Mouse (Mus musculus): ENCODE measurements around the gene Bcl7a. TPM values are rescaled to one million over a fixed set of nuclear protein-coding genes. Genes with fewer than 3 reads are reported as not detected.
A peak's percentile ranks its signal among the peaks of the same experiment; 100 is the strongest.

Bcl7a gene
- total RNA-seq (2012; rRNA removed) (3.6 and 4.3 TPM in 2 replicates), total RNA-seq (2014; rRNA removed) (1.9 and 2.3 TPM in 2 replicates), polyA plus RNA-seq (2012; ENCODE audit: insufficient read length, low read depth) (6.3 and 7.2 TPM in 2 replicates)

DNA sequence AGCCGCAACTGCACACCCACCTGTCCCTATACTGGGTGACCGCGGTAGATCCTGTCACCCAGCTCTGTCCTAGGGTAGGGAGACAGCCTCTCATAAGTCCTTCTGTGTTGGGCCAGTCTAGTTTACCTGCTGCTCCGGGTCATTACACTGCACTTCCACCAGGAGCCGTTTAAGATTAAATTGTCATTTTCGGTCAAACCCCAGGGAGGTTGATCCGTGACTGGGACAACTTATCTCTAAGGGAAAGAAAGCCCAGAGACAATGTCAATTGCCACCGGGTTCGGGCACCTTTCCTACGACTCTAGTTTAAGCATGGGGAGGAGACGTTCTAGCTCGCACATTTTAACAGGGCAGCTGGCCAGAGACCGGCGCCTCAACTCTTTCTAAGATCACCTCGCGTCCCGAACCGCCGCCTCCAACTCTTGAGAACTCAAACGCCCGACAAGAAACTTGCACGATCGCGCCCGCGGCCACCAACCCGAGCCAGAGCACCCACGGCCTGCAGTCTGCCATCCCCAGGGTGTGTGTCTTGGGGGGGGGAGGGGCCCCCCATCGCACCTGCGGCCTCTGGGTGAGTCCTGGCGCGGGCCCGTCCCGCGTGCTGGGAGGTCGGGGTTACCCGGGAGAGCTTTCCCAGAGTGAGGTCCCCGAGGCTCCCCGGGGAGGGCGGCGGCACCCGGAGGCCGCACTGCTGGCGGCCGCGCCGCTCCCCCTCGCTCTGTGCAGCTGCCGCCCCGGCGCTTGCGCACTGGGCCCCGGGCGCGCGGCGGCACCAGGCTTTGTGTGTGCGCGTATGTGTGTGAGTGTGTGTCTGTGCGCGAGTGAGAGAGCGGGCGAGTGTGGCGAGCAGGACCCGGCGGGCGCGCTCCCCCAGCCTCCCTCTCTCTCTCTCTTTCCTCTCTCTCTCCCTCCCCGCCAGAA lies at the start of gene Bcl7a:
Gene Bcl7a, plus strand, starts transcription at position 128 of the 921 bp plus-strand sequence.
- no peaks in the 10 kb centered on the region for H3K9me3 ChIP-seq (replicated peaks; ENCODE audit: low read length)
- peaks cover 8% of the 10 kb centered on the region for H3K27me3 ChIP-seq (replicated peaks)
- peak within 1 kb of the TSS; percentile 96 for H3K4me2 ChIP-seq (ENCODE audit: insufficient read depth, low read depth, poor library complexity, severe bottlenecking)
- H3K79me2 ChIP-seq (replicated peaks; ENCODE audit: control insufficient read depth, extremely low read depth, insufficient read depth, poor library complexity, severe bottlenecking) = no peaks in the 10 kb centered on the region; the same call in 1 of the 2 replicates
- peaks cover 9 to 34% of the 10 kb centered on the region in 2 experiments for H3K4me1 ChIP-seq (ENCODE audit: control insufficient read depth in 1 of 2, insufficient read depth in 2 of 2)
- DNase-seq (ENCODE audit: extremely low read depth) = peak; percentile 74
- H3K4me3 ChIP-seq (replicated peaks in 1 of 3; ENCODE audit: low read depth in 2 of 3, low read length in 2 of 3, poor library complexity in 1 of 3) = peak within 1 kb of the TSS; percentile 60 to 80 (median 74)
- peak within 1 kb of the TSS; percentile 76 for H3K9ac ChIP-seq (ENCODE audit: insufficient read depth, low read depth)
- dilution Hi-C loops (cut with MboI; ENCODE audit: extremely low pct_ligation_motif_present, extremely low pct_unique_long_range_greater_than_20kb, low sequenced_read_pairs) = no loop called here
- peaks cover 0 to 4% of the 10 kb centered on the region in 2 experiments for H3K36me3 ChIP-seq (replicated peaks in 1 of 2; ENCODE audit: control insufficient read depth in 1 of 2, insufficient read depth in 1 of 2, low read length in 1 of 2)
- H3K27ac ChIP-seq (ENCODE audit: insufficient read depth, low read depth) = peak within 1 kb of the TSS; percentile 53
- in situ Hi-C loops (cut with MboI; ENCODE audit: low pct_ligation_motif_present, low pct_unique_long_range_greater_than_20kb, low sequenced_read_pairs) = no loop called here
- peak; percentile 50; the same call in 1 of the 2 replicates for TF ChIP-seq NELFE (IDR thresholded peaks at IDR 0.05; ENCODE audit: low read depth, low read length)
- TF ChIP-seq MXI1 (IDR thresholded peaks at IDR 0.05; ENCODE audit: low read depth, low read length) = peak; percentile 54
- 0 out of 2 replicates have a peak, but pooled peaks have one; percentile 8 for TF ChIP-seq IRF4 (IDR thresholded peaks at IDR 0.05; ENCODE audit: low read depth, low read length)
- TF ChIP-seq CHD2 (IDR thresholded peaks at IDR 0.05; ENCODE audit: low read length) = no peak
- TF ChIP-seq PAX5 (IDR thresholded peaks at IDR 0.05; ENCODE audit: low read length) = no peak
- TF ChIP-seq RAD21 (IDR thresholded peaks at IDR 0.05; ENCODE audit: low read depth, low read length) = no peak; the same call in none of the 2 replicates
- TF ChIP-seq USF1 (IDR thresholded peaks at IDR 0.05; ENCODE audit: low read depth, low read length) = no peak
- TF ChIP-seq MAFK (IDR thresholded peaks at IDR 0.05; ENCODE audit: insufficient replicate concordance, low read length) = no peak
- no peak for TF ChIP-seq ZMIZ1 (IDR thresholded peaks at IDR 0.05; ENCODE audit: low read depth, low read length)
- TF ChIP-seq MYC (IDR thresholded peaks at IDR 0.05; ENCODE audit: low read depth, low read length) = no peak
- TF ChIP-seq USF2 (conservative IDR thresholded peaks at IDR 0.05; ENCODE audit: low read depth, low read length) = no peak
- TF ChIP-seq TCF12 (IDR thresholded peaks at IDR 0.05; ENCODE audit: low read depth, low read length) = peak; percentile 80
- no peak; the same call in 1 of the 2 replicates for TF ChIP-seq RCOR1 (conservative IDR thresholded peaks at IDR 0.05; ENCODE audit: low read depth, low read length)
- no peak for TF ChIP-seq POLR2AphosphoS2 (IDR thresholded peaks at IDR 0.05; ENCODE audit: low read depth, low read length)
- TF ChIP-seq POLR2A (IDR thresholded peaks at IDR 0.05; ENCODE audit: low read depth, low read length) = peak; percentile 69
- TF ChIP-seq JUND (conservative IDR thresholded peaks at IDR 0.05; ENCODE audit: low read depth, low read length) = no peak
- no peak for TF ChIP-seq ZC3H11A (IDR thresholded peaks at IDR 0.05; ENCODE audit: low read depth, low read length)
- no peak for TF ChIP-seq JUN (IDR thresholded peaks at IDR 0.05; ENCODE audit: insufficient read depth, low read depth, low read length)
- peak; percentile 22; the same call in 1 of the 2 replicates for TF ChIP-seq ELF1 (IDR thresholded peaks at IDR 0.05; ENCODE audit: low read depth, low read length)
- TF ChIP-seq MAZ (IDR thresholded peaks at IDR 0.05; ENCODE audit: low read depth, low read length) = 0 out of 2 replicates have a peak, but pooled peaks have one; percentile 18
- TF ChIP-seq CTCF (conservative IDR thresholded peaks at IDR 0.05 in 1 of 2, IDR thresholded peaks at IDR 0.05 in 1 of 2; ENCODE audit: low read depth in 2 of 2, low read length in 2 of 2) = peak in 1 of 2 experiments; percentile 33; a peak in 1 of 4 replicates
- TF ChIP-seq NRF1 (IDR thresholded peaks at IDR 0.05; ENCODE audit: low read depth, low read length) = peak; percentile 94
- no peak for TF ChIP-seq KAT2A (IDR thresholded peaks at IDR 0.05; ENCODE audit: insufficient replicate concordance, low read length)
- peak; percentile 44; the same call in 1 of the 2 replicates for TF ChIP-seq BHLHE40 (IDR thresholded peaks at IDR 0.05; ENCODE audit: low read depth, low read length)
- no peak for TF ChIP-seq MAX (IDR thresholded peaks at IDR 0.05; ENCODE audit: low read length)
- TF ChIP-seq SMC3 (IDR thresholded peaks at IDR 0.05; ENCODE audit: low read depth, low read length) = no peak
- TF ChIP-seq CHD1 (IDR thresholded peaks at IDR 0.05; ENCODE audit: low read depth, low read length) = no peak
- TF ChIP-seq HCFC1 (IDR thresholded peaks at IDR 0.05; ENCODE audit: low read depth, low read length) = peak; percentile 34; the same call in 1 of the 2 replicates
- no peak for TF ChIP-seq ZNF384 (IDR thresholded peaks at IDR 0.05; ENCODE audit: low read depth, low read length)
- no peak for TF ChIP-seq ZKSCAN1 (IDR thresholded peaks at IDR 0.05; ENCODE audit: borderline replicate concordance, low read depth, low read length)
- TF ChIP-seq MEF2A (IDR thresholded peaks at IDR 0.05; ENCODE audit: borderline replicate concordance, low read depth, low read length) = peak; percentile 56; the same call in 1 of the 2 replicates
- peak; percentile 87 for TF ChIP-seq UBTF (IDR thresholded peaks at IDR 0.05; ENCODE audit: low read depth, low read length)
- no peak for TF ChIP-seq GABPA (IDR thresholded peaks at IDR 0.05; ENCODE audit: insufficient replicate concordance, low read depth, low read length)
- no peak for TF ChIP-seq ETS1 (conservative IDR thresholded peaks at IDR 0.05; ENCODE audit: low read depth, low read length)
- TF ChIP-seq TBP (conservative IDR thresholded peaks at IDR 0.05; ENCODE audit: low read depth, low read length) = no peak
- TF ChIP-seq E2F4 (IDR thresholded peaks at IDR 0.05; ENCODE audit: insufficient replicate concordance, low read depth, low read length) = no peak
- no peak for TF ChIP-seq EP300 (IDR thresholded peaks at IDR 0.05; ENCODE audit: low read length)
